Mouse (Mus musculus) heart, embryonic 16.5 days (tissue): ENCODE data around the gene Hp1bp3. TPM values are rescaled to one million over a fixed set of nuclear protein-coding genes. Genes with fewer than 3 reads are reported as not detected.

Experiments
- ATAC-seq: fragments of 200-750 bp; cut with Nextera tagmentation; replicated peaks from 2 replicates; pipeline ENCODE4 v1.8.0; 2017; ENCODE audit warnings: moderate number of reproducible peaks; ENCODE audit not compliant: insufficient read depth, low FRiP score; ENCODE audit errors: extremely low read depth
- H3K27ac ChIP-seq: fragments of 300-500 bp; sonication (generic); 2 replicates; pipeline ENCODE4 v1.5.1; 2014; ENCODE audit warnings: mild to moderate bottlenecking, low read length, control low read depth, moderate library complexity
- H3K27me3 ChIP-seq: fragments of 300-500 bp; sonication (generic); 2 replicates; pipeline ENCODE4 v1.6.1; 2014; ENCODE audit warnings: low read length, mixed read lengths; ENCODE audit not compliant: control insufficient read depth, insufficient read depth
- H3K36me3 ChIP-seq: fragments of 300-500 bp; sonication (generic); 2 replicates; pipeline ENCODE4 v1.6.1; 2014; ENCODE audit not compliant: control insufficient read depth, insufficient read depth
- H3K4me1 ChIP-seq: fragments of 300-500 bp; sonication (generic); 2 replicates; pipeline ENCODE4 v1.6.1; 2014; ENCODE audit warnings: low read length, mixed read lengths; ENCODE audit not compliant: control insufficient read depth, insufficient read depth
- H3K4me2 ChIP-seq: fragments of 300-500 bp; sonication (generic); 2 replicates; pipeline ENCODE4 v1.6.1; 2014; ENCODE audit warnings: low read depth, mild to moderate bottlenecking, control low read depth, low read length
- H3K4me3 ChIP-seq: fragments of 300-500 bp; sonication (generic); 2 replicates; pipeline ENCODE4 v1.5.1; 2014; ENCODE audit warnings: mild to moderate bottlenecking, control low read depth, low read length
- H3K9ac ChIP-seq: fragments of 300-500 bp; sonication (generic); 2 replicates; pipeline ENCODE4 v1.6.1; 2014; ENCODE audit warnings: low read length, control low read depth
- H3K9me3 ChIP-seq: fragments of 300-500 bp; sonication (generic); replicated peaks from 2 replicates; pipeline ENCODE4 v1.6.1; 2016; ENCODE audit warnings: low read length; ENCODE audit not compliant: control insufficient read depth
- WGBS: fragments of 180-500 bp; shearing (Covaris S2); extraction: QIAGEN DNeasy Blood & Tissue Kit; methylation state at CpG from one replicate; pipeline ENCODE4 v1.1.7; 2014; 5-methylcytosine and 5-hydroxymethylcytosine counted together
- polyA plus RNA-seq: library from polyadenylated mRNA; unstranded; fragments of >200 nt; fragmentation: Nextera tagmentation; extraction: Ambion mirVana; gene quantifications from 2 replicates; pipeline ENCODE4 v1.2.1, GENCODE M21; 2015

Gene Hp1bp3
- polyA plus RNA-seq = 98.6 and 105 TPM in 2 replicates

DNA sequence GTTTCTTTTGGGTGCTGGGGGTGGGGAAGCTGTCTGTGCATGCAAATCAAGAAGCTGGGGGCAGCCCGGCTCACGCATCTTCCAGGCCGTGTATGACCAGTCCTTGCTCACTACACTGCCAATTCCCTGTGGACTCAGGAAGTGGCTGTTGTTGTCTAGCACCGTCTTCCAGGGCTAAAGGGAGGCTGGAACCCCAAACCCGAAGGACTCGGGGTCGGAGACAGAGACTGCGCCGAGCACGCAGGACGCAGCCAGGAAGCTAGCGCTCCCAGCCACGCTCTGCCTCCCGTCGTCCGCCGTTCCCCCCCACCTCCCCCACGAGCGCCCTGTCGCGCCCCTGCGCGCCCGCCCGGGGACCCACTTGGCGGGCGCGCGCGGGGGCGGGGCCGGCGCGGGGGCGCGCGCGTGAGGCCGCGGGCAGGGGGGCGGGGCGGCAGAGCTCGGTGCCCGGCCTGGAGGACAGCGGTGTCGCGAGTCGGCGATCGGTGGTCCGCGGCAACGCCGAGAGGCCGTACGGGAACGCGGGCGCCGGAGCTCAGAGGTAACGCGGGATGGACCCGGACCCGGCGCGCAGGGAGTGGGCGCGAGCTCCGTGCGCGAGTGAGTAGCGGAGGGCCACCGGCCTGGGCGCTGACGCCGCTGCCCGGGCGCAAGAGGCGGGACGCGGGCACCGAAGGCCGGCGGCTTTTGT lies at the start of gene Hp1bp3:
Gene Hp1bp3, plus strand, starts transcription at position 97 of the 691 bp plus-strand sequence.
- Histone ChIP-seq H3K4me3 (peak within 1 kb of the TSS; percentile 94), H3K4me1 (peaks cover 28% of the 10 kb centered on the region), H3K9ac (peak within 1 kb of the TSS; percentile 99), H3K9me3 (no peaks in the 10 kb centered on the region), H3K4me2 (peak within 1 kb of the TSS; percentile 79), H3K36me3 (no peaks in the 10 kb centered on the region), H3K27ac (peak within 1 kb of the TSS; percentile 99), H3K27me3 (no peaks in the 10 kb centered on the region)
- ATAC-seq = peak; percentile 63
- under 1% methylated on average over 82 of the region's 84 CpGs for WGBS

DNA sequence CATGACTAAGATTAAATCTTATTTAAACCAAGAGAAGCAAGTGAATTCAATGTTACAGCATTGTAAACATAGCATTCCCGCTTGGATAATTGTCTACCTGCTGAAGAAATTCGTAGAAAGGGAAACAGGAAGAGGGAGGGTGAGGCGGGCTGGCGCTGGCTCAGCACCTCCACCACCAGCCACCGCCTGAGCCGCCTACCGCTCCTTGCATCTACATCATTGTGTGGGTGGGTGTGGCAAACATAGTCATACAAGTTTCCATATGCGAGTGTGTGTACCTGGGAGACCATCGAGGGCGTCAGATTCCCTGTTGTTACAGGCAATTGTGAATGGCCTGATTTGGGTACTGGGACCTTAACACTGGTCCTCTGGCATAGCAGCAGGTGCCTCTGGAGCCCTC lies 49.6 kb upstream of the Hp1bp3 start:
- 88% methylated on average over 10 of the region's 10 CpGs for WGBS
- Histone ChIP-seq H3K4me3 (no peak overlapping the region), H3K27ac (no peak overlapping the region), H3K4me1 (peaks cover 15% of the 10 kb centered on the region), H3K27me3 (no peaks in the 10 kb centered on the region), H3K4me2 (no peak overlapping the region), H3K9ac (no peak overlapping the region), H3K9me3 (no peaks in the 10 kb centered on the region), H3K36me3 (peaks cover 28% of the 10 kb centered on the region)
- no peak for ATAC-seq

DNA sequence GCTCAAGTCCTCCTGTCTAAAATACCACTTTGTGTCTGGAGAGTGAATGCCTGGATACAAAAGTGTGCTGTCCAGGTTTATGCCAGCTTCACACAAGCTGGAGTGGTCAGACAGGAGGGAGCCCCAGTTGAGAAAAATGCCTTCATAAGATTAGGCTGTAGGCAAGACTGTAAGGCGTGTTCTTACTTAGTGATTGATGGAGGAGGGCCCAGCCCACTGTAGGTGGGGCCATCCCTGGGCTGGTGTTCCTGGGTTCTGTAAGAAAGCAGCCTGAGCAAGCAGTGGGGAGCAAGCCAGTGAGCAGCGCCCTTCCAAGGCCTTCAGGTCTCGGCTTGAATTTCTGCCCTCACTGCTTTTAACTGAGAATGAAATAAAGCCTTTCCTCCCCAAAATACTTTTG lies 47.9 kb upstream of the Hp1bp3 start:
- Histone ChIP-seq H3K36me3 (peaks cover 38% of the 10 kb centered on the region), H3K4me1 (peaks cover 15% of the 10 kb centered on the region), H3K4me2 (no peak overlapping the region), H3K9ac (no peak overlapping the region), H3K4me3 (no peak overlapping the region), H3K27me3 (no peaks in the 10 kb centered on the region), H3K27ac (no peak overlapping the region), H3K9me3 (no peaks in the 10 kb centered on the region)
- WGBS = 87% methylated on average over 3 of the region's 3 CpGs
- ATAC-seq = 0 out of 2 replicates have a peak, but pooled peaks have one; percentile 35

DNA sequence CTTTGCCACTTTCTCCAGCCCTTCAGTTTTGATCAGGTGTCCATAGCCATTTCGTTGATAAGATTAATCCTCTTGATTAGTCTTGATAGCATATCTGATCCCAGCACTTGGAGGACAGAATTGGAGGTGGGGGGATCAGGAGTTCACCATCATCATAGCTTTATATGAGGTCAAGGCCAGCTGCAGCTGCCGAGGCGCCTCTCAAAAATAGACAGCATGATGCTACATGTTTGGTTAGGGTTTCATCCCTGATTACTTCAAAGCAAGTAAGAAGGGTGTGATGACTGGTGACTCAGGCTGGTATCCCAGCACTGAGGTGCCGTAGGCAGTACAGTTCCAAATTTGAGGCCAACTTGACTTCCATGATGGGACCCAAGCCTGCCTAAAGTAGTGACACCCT lies 46.7 kb upstream of the Hp1bp3 start:
- no peaks in the 10 kb centered on the region for H3K9me3 ChIP-seq
- no peak for ATAC-seq
- no peaks in the 10 kb centered on the region for H3K27me3 ChIP-seq
- no peak overlapping the region for H3K4me3 ChIP-seq
- H3K9ac ChIP-seq = no peak overlapping the region
- H3K27ac ChIP-seq = no peak overlapping the region
- peaks cover 44% of the 10 kb centered on the region for H3K36me3 ChIP-seq
- H3K4me2 ChIP-seq = no peak overlapping the region
- 84% methylated on average over 4 of the region's 4 CpGs for WGBS
- H3K4me1 ChIP-seq = peaks cover 4% of the 10 kb centered on the region; the same call in 1 of the 2 replicates

DNA sequence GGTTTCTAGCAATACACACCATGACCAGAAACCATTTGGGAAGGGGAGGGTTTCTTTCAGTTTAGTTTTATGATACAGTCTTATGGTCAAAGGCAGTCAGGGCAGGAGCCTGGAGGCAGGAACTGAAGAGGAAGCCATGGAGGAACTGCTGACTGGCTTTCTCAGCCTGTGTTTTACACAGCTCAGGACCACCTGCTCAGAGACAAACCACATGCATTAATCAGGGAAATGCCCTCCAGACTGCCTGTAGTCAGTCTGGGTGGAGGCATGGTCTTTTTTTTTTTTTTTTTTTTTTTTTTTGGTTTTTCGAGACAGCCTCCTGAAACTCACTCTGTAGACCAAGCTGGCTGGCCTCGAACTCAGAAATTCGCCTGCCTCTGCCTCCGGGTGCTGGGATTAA lies 43.4 kb upstream of the Hp1bp3 start:
- H3K27ac ChIP-seq = no peak overlapping the region
- H3K27me3 ChIP-seq = no peaks in the 10 kb centered on the region
- no peak for ATAC-seq
- H3K4me2 ChIP-seq = no peak overlapping the region
- H3K9ac ChIP-seq = no peak overlapping the region
- H3K9me3 ChIP-seq = no peaks in the 10 kb centered on the region
- WGBS = 84% methylated on average over 4 of the region's 4 CpGs
- no peaks in the 10 kb centered on the region for H3K4me1 ChIP-seq
- H3K36me3 ChIP-seq = peaks cover 53% of the 10 kb centered on the region
- H3K4me3 ChIP-seq = no peak overlapping the region

DNA sequence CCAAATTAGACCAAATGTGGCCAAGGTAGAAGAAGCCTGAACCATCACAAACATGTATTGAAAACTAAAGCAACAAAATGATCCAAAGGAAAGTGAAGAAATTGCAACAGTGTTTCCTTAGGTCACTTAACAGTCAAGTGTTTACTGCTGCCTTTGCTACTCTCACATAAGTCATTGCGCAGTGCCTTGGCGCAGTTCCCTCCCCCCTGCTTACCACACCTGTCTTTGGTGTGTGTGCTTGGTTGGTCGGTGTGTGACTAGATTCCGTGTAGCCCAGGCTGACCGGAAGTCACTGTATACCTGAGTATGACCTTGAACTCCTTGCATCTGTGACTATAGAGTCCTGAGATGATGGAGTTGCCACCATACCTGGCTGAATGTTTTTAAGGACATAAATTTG lies 36.7 kb upstream of the Hp1bp3 start:
- no peak overlapping the region for H3K9ac ChIP-seq
- H3K36me3 ChIP-seq = peaks cover 59% of the 10 kb centered on the region
- ATAC-seq = no peak
- no peak overlapping the region for H3K27ac ChIP-seq
- no peaks in the 10 kb centered on the region for H3K27me3 ChIP-seq
- no peaks in the 10 kb centered on the region for H3K9me3 ChIP-seq
- no peak overlapping the region for H3K4me2 ChIP-seq
- 94% methylated on average over 5 of the region's 5 CpGs for WGBS
- H3K4me3 ChIP-seq = no peak overlapping the region
- H3K4me1 ChIP-seq = no peaks in the 10 kb centered on the region

DNA sequence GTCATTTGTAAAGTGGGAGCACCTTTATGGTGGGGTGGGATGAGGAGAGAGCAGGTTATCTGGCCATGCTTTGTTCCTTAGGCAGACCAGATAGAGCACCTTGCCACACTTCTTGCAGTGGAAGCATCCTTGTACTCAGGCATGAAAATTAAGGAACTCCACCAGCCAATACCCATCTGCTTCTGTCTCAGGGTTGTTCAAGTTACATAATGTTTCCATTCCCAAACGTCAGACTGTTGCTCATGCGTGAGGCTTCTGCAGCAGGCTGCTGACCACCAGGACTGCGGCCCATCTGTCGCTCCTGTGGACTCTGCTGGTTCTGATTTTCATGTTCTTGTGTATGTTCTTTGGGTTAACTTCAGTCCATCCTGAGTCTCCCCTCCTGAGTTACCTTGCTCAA lies 35.4 kb upstream of the Hp1bp3 start:
- Histone ChIP-seq H3K4me1 (no peaks in the 10 kb centered on the region), H3K27me3 (no peaks in the 10 kb centered on the region), H3K9ac (no peak overlapping the region), H3K36me3 (peaks cover 56% of the 10 kb centered on the region), H3K4me3 (no peak overlapping the region), H3K4me2 (no peak overlapping the region), H3K27ac (no peak overlapping the region), H3K9me3 (no peaks in the 10 kb centered on the region)
- 88% methylated on average over 4 of the region's 4 CpGs for WGBS
- ATAC-seq = no peak

DNA sequence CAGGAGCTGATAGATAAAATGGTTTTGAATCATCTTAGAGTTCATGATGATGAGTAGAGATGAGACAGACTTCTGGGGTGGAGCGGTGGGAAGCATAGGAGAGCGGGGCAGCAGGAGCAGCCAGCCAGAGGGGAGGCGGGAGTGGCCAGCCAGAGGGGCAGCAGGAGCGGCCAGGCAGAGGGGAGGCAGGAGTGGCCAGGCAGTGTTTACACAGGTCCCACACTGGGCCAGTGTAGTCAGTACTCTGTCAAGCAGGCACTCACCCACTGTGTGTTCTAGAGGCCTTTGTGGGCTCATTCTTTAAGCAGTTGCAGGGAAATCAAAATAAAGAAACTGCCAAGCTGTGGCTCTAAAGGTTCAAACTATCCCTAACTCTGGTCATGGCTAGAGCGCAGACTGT lies 32.0 kb upstream of the Hp1bp3 start:
- WGBS = 86% methylated on average over 5 of the region's 5 CpGs

DNA sequence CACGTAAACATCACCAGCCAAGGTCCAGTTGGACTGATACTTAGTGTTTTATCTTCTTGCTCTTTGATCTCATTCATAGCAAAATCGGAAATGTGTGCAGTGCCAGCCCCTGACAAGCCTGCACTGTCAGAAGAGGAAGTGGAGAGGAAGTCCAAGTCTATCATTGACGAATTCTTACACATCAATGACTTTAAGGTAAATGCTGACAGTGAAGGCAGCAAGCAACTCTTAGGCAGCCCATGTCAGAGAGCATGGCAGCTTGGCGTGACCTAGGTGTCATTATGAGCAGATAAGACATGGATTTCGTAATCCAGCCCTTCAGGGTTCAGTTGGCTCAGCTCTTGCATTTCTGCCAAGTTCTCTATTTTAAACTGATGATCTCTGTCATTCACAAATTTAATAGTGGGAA lies 31.5 kb upstream of the Hp1bp3 start:
- no peak overlapping the region for H3K27ac ChIP-seq
- no peak for ATAC-seq
- WGBS = 69% methylated on average over 5 of the region's 5 CpGs

More for the DNA sequence above, 32.0 kb upstream of the Hp1bp3 start:
- Histone ChIP-seq H3K4me1 (peaks cover 10% of the 10 kb centered on the region), H3K9me3 (no peaks in the 10 kb centered on the region), H3K4me2 (no peak overlapping the region), H3K27me3 (no peaks in the 10 kb centered on the region), H3K9ac (no peak overlapping the region), H3K36me3 (peaks cover 42% of the 10 kb centered on the region), H3K4me3 (no peak overlapping the region), H3K27ac (no peak overlapping the region)
- ATAC-seq = no peak

More for the DNA sequence above, 31.5 kb upstream of the Hp1bp3 start:
- Histone ChIP-seq H3K9ac (no peak overlapping the region), H3K4me3 (no peak overlapping the region), H3K27me3 (no peaks in the 10 kb centered on the region), H3K9me3 (no peaks in the 10 kb centered on the region), H3K4me1 (peaks cover 10% of the 10 kb centered on the region), H3K4me2 (no peak overlapping the region), H3K36me3 (peaks cover 42% of the 10 kb centered on the region)
